Mouse (Mus musculus) forebrain, embryonic 13.5 days (tissue): ENCODE measurements around the gene Poc5. TPM values are rescaled to one million over a fixed set of nuclear protein-coding genes. Genes with fewer than 3 reads are reported as not detected.

Source experiments
- ATAC-seq: fragments of 200-750 bp; cut with Nextera tagmentation; 2 replicates; pipeline ENCODE4 v1.8.0; 2017
- H3K27ac ChIP-seq: fragments of 300-500 bp; sonication (generic); 2 replicates; pipeline ENCODE4 v1.5.1; 2015; ENCODE audit warnings: inconsistent platforms, mild to moderate bottlenecking, moderate library complexity
- H3K27me3 ChIP-seq: fragments of 300-500 bp; sonication (generic); 2 replicates; pipeline ENCODE4 v1.6.1; 2015; ENCODE audit warnings: mild to moderate bottlenecking, inconsistent platforms
- H3K36me3 ChIP-seq: fragments of 300-500 bp; sonication (generic); 2 replicates; pipeline ENCODE4 v1.6.1; 2015; ENCODE audit warnings: mild to moderate bottlenecking, inconsistent platforms; ENCODE audit not compliant: poor library complexity, severe bottlenecking
- H3K4me1 ChIP-seq: fragments of 300-500 bp; sonication (generic); 2 replicates; pipeline ENCODE4 v1.6.1; 2015; ENCODE audit warnings: inconsistent platforms
- H3K4me2 ChIP-seq: fragments of 300-500 bp; sonication (generic); 2 replicates; pipeline ENCODE4 v1.6.1; 2015; ENCODE audit warnings: inconsistent platforms, mild to moderate bottlenecking, moderate library complexity
- H3K4me3 ChIP-seq: fragments of 300-500 bp; sonication (generic); 2 replicates; pipeline ENCODE4 v1.5.1; 2015; ENCODE audit warnings: mild to moderate bottlenecking, inconsistent platforms
- H3K9ac ChIP-seq: fragments of 300-500 bp; sonication (generic); 2 replicates; pipeline ENCODE4 v1.6.1; 2015; ENCODE audit warnings: mild to moderate bottlenecking, inconsistent platforms
- H3K9me3 ChIP-seq: fragments of 300-500 bp; sonication (generic); replicated peaks from 2 replicates; pipeline ENCODE4 v1.6.1; 2016; ENCODE audit warnings: inconsistent platforms
- WGBS: fragments of 180-500 bp; shearing (Covaris S2); methylation state at CpG from one replicate; pipeline ENCODE4 v1.1.7; 2015; 5-methylcytosine and 5-hydroxymethylcytosine counted together
- polyA plus RNA-seq: library from polyadenylated mRNA; unstranded; fragments of >200 nt; fragmentation: Nextera tagmentation; extraction: Ambion mirVana; gene quantifications from 2 replicates; pipeline ENCODE4 v1.2.1, GENCODE M21; 2015

Gene Poc5
- polyA plus RNA-seq: 26.7 and 28.5 TPM in 2 replicates

DNA sequence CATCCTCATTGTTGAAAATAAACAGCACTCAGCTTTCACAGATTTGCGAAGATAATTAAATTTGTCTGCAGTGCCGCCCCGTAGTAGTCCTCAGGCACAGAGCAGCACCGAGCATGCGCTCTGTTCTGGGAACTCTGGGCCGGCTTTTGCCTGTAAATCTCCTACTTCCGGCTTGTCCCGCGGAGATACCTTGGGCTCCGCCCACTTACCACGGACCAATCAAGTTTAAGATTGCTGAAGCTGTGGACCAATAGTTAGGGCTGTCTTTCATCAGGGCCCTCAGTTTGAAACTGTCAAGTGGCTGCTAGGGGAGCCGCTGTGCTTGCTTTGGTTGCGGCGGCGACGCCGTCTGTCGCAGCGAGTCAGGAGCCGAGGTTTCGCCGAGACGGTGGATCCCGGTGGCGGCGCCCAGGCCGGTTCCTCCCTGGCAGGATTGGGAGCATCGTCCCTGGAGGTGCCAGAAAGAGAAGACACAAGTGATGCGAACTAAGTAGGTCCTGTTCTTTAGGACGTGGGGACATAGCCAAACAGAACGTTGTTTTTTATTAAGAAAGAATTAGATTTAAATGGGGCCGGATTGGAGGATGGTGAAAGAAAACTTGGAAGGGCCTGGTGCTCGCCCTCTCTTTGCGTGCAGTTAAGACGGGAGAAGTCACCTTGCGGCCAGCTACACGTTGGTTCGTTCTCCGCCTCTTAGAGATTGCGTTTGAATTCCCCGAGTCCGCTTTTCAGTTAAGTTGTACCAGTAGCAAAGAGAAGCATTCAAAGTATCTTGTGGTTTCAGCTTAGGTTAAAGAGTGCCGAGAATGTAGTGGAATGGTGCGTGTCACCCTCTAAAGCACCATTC, at the start of gene Poc5:
Gene Poc5, plus strand, starts transcription at position 253 of the 847 bp plus-strand sequence.
- peaks cover 30% of the 10 kb centered on the region for H3K36me3 ChIP-seq
- H3K4me1 ChIP-seq: peaks cover 15% of the 10 kb centered on the region
- no peaks in the 10 kb centered on the region for H3K27me3 ChIP-seq
- peak within 1 kb of the TSS; percentile 41; the same call in 1 of the 2 replicates for H3K27ac ChIP-seq
- no peaks in the 10 kb centered on the region for H3K9me3 ChIP-seq
- H3K4me2 ChIP-seq: peak within 1 kb of the TSS; percentile 83
- peak within 1 kb of the TSS; percentile 69 for H3K4me3 ChIP-seq
- peak; percentile 100 for ATAC-seq
- peak within 1 kb of the TSS; percentile 78 for H3K9ac ChIP-seq
- under 1% methylated on average over 44 of the region's 44 CpGs for WGBS

DNA sequence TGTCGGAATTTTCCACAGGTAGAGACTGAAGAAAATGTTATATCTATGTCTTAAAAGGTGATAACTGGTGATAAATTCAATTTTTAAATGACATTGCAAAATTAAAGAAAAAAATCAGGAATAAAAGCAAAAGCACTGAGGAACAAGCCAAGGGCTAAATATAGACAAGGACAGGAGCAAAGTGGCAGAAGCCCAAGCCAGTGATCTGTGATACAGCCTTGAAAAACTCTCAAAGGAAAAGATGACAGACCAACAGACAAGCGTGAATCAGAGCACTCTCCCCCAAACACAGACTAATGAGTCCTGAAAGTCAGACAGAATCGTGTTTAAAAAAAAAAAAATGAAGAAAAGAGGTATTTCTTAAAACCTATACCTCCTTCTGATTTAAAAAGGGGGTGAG, 46.6 kb upstream of the Poc5 start:
- H3K27me3 ChIP-seq: no peaks in the 10 kb centered on the region
- no peaks in the 10 kb centered on the region for H3K36me3 ChIP-seq
- no peak overlapping the region for H3K4me3 ChIP-seq
- WGBS: 79% methylated on average over 3 of the region's 3 CpGs
- H3K4me1 ChIP-seq: no peaks in the 10 kb centered on the region
- H3K27ac ChIP-seq: no peak overlapping the region
- no peak for ATAC-seq
- H3K9ac ChIP-seq: no peak overlapping the region
- H3K4me2 ChIP-seq: no peak overlapping the region
- H3K9me3 ChIP-seq: no peaks in the 10 kb centered on the region

DNA sequence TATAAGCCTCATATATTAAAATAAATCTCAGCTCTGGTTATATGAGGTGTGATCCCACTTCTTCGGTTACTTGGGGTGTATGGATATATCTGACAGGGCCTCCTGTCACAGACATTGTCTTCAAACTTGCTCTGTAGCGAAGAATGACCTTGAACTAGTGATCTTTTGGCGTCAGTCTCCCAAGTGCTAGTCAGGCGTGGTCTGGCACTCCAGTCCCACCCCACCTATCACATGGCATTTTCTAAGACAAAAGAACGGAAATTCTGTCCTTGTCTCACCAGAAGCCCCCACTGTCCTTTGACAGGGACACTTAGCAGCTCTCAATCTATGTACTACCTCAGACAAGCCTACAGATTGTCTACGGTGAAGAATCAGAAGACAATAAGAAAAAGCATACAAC, 43.3 kb upstream of the Poc5 start:
- Histone ChIP-seq H3K9ac (no peak overlapping the region), H3K4me1 (no peaks in the 10 kb centered on the region), H3K9me3 (no peaks in the 10 kb centered on the region), H3K27ac (no peak overlapping the region), H3K27me3 (no peaks in the 10 kb centered on the region), H3K36me3 (no peaks in the 10 kb centered on the region), H3K4me3 (no peak overlapping the region), H3K4me2 (no peak overlapping the region)
- no peak for ATAC-seq
- 86% methylated on average over 6 of the region's 6 CpGs for WGBS

DNA sequence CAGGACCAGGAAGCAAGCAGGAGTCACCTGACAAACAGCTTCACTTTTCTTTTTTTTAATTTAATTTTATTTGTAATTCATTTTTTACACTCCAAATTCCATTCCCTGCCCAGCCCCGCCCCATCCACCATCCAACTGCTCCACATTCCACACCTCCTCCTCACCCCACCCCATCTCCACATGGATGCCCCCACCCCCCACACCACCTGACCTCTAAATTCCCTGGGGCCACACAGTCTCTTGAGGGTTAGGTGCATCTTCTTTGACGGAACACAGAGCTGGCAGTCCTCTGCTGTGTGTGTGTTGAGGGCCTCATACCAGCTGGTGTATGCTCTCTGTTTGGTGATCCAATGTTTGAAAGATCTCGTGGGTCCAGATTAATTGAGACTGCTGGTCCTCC, 41.5 kb upstream of the Poc5 start:
- no peak overlapping the region for H3K4me2 ChIP-seq
- H3K36me3 ChIP-seq: no peaks in the 10 kb centered on the region
- H3K9me3 ChIP-seq: no peaks in the 10 kb centered on the region
- H3K4me1 ChIP-seq: no peaks in the 10 kb centered on the region
- no peak overlapping the region for H3K27ac ChIP-seq
- no peaks in the 10 kb centered on the region for H3K27me3 ChIP-seq
- no peak overlapping the region for H3K9ac ChIP-seq
- no peak overlapping the region for H3K4me3 ChIP-seq
- no peak for ATAC-seq
- 51% methylated on average over 3 of the region's 3 CpGs for WGBS

DNA sequence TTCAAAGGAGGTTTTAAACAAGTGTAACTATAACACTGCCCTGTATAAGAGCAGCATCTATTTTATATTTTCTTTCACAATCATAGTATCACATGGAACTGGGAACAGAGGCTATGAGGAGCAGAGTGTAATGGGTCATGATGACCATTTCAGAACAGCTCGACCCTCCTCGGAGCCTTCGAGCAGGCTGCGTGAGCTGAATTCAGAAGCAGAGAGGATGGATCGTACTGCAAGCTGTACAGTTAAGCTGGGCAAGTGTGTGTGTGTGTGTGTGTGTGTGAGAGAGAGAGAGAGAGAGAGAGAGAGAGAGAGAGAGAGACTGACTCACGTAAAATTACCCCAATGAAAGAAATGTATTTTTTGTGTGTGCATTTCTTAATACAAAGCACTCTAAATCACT, 37.9 kb upstream of the Poc5 start:
- H3K4me3 ChIP-seq: no peak overlapping the region
- H3K4me2 ChIP-seq: no peak overlapping the region
- no peak overlapping the region for H3K27ac ChIP-seq
- H3K36me3 ChIP-seq: no peaks in the 10 kb centered on the region
- no peaks in the 10 kb centered on the region for H3K27me3 ChIP-seq
- H3K4me1 ChIP-seq: no peaks in the 10 kb centered on the region
- no peak for ATAC-seq
- WGBS: 88% methylated on average over 6 of the region's 6 CpGs
- H3K9me3 ChIP-seq: no peaks in the 10 kb centered on the region
- no peak overlapping the region for H3K9ac ChIP-seq

DNA sequence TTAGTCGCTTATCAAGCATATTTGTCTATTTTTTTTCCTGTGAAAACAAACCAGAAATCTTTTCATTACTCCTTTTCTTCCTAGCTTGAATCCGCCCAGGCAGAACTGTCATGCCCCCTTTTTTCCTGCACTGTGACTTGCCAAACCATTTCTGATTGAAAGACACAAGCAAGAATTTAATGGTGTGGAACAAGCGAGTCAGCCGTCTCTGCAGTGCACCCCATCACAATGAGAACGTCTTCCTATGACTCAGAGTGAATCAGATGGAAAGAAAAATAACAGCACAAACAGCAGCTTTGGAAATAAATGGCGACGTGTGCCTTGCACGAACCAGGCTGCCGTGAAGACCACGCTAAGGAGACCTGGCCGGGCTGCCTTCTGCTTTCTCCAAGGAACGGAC, 36.8 kb upstream of the Poc5 start:
- H3K27me3 ChIP-seq: no peaks in the 10 kb centered on the region
- WGBS: 77% methylated on average over 12 of the region's 12 CpGs
- no peak overlapping the region for H3K27ac ChIP-seq
- H3K4me1 ChIP-seq: no peaks in the 10 kb centered on the region
- no peak overlapping the region for H3K9ac ChIP-seq
- H3K4me3 ChIP-seq: no peak overlapping the region
- no peaks in the 10 kb centered on the region for H3K9me3 ChIP-seq
- no peak overlapping the region for H3K4me2 ChIP-seq
- ATAC-seq: no peak
- no peaks in the 10 kb centered on the region for H3K36me3 ChIP-seq

DNA sequence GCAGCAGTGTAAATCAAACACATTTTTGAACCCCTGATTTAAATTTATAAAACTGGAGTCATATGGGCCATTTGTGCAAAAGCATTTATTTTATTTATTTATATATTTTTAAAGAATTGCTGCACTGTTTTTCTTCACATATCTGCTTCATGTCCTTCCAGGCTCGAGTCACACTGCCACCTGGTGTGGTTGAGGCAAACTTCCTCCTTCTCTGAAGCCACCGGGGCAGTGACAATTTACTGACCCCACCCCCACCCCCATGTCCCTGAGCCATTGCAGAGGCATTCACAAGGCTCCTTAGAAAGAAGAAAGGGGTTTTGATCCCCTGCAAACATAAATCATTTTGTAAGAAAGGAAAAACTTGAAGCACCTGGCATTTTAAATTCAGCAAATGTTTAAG, 12.6 kb upstream of the Poc5 start:
- no peak overlapping the region for H3K9ac ChIP-seq
- H3K36me3 ChIP-seq: no peaks in the 10 kb centered on the region
- 6% methylated on average over 2 of the region's 2 CpGs for WGBS
- H3K4me1 ChIP-seq: no peaks in the 10 kb centered on the region
- ATAC-seq: no peak
- no peaks in the 10 kb centered on the region for H3K9me3 ChIP-seq
- no peaks in the 10 kb centered on the region for H3K27me3 ChIP-seq
- H3K27ac ChIP-seq: no peak overlapping the region
- no peak overlapping the region for H3K4me2 ChIP-seq
- no peak overlapping the region for H3K4me3 ChIP-seq

DNA sequence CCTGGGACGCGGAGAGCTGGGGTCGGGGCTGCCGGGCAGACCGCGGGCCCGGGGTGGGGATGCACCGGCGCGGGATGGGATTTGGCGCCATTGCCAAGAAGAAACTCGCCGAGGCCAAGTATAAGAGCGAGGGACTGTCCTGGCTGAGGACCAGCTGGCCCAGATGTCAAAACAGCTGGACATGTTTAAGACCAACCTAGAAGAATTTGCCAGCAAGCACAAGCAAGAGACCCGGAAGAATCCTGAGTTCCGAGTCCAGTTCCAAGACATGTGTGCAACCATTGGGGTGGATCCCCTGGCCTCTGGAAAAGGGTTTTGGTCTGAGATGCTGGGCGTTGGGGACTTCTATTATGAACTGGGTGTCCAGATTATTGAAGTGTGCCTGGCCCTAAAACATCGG, 11.2 kb upstream of the Poc5 start:
- Histone ChIP-seq H3K9ac (no peak overlapping the region), H3K4me2 (no peak overlapping the region), H3K27ac (no peak overlapping the region), H3K4me1 (no peaks in the 10 kb centered on the region), H3K9me3 (no peaks in the 10 kb centered on the region), H3K4me3 (no peak overlapping the region), H3K27me3 (no peaks in the 10 kb centered on the region), H3K36me3 (no peaks in the 10 kb centered on the region)
- no peak for ATAC-seq
- 94% methylated on average over 18 of the region's 18 CpGs for WGBS

DNA sequence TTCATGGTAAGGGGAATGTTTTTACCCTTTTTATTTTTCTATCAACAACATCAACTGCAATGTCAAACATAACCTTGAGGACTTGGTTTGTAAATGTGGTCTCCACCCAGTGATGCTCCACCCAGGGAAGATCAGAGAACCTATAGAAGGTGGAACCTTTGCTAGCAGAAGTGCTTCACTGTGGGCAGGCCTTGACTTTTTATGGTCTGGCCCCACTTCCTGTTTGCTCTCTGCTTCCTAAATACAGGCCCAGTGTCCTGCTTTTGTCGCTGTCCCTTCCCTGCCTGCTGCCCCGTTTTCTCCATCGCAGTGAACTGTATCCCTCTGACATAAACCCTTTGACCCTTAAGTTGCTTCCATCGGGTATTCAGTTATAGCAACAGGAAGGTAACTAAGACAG, 10.2 kb upstream of the Poc5 start:
- Histone ChIP-seq H3K27me3 (no peaks in the 10 kb centered on the region), H3K9ac (no peak overlapping the region), H3K27ac (no peak overlapping the region), H3K4me1 (no peaks in the 10 kb centered on the region), H3K4me2 (no peak overlapping the region), H3K9me3 (no peaks in the 10 kb centered on the region), H3K4me3 (no peak overlapping the region), H3K36me3 (no peaks in the 10 kb centered on the region)
- WGBS: 92% methylated on average over 4 of the region's 4 CpGs
- no peak for ATAC-seq

DNA sequence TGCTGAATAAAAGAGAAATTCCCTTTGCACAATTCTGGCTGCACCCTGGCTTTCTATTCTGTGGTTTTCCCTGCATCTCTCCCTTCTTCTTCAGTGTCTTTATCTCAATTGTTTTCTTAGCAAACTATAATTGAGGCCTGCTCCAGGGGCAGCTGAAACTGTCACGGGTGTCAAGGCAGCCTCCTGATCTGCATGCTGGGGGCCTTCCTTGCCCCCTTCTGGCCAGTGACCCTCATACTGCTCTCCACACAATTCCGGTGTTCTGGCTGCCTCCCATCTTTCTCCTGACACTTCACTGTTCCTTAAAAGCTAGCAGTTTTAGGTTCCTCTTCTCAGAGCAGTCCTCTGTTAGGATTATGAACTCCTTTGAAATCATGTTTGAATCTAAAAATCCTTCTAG, 1.2 kb downstream of the Poc5 start:
- Histone ChIP-seq H3K27me3 (no peaks in the 10 kb centered on the region), H3K4me1 (peaks cover 15% of the 10 kb centered on the region), H3K9me3 (no peaks in the 10 kb centered on the region), H3K27ac (no peak overlapping the region), H3K36me3 (peaks cover 40% of the 10 kb centered on the region), H3K4me3 (peak overlapping the region; percentile 69), H3K9ac (peak overlapping the region; percentile 78), H3K4me2 (peak overlapping the region; percentile 83)
- ATAC-seq: no peak
- 16% methylated on average over 2 of the region's 2 CpGs for WGBS

DNA sequence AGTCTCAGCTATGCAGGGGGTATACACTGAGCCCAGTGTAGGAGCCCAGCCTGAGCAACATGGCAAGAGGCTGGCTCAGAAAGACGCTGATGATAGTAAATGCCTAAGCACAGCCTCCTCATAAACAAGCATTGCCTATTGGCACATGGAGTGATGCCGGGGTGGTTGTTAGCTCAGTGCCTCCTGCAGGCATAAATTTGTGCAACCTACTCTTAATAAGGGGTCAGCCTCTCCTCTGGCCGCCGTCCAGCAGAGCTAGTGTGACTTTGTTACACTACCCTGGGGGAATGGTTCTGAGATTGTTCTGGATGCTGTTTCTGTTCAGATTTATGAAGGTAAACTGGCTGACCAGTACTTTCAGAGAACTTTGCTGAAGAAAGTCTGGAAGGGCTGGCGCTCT, 13.2 kb downstream of the Poc5 start:
- H3K4me3 ChIP-seq: no peak overlapping the region
- no peaks in the 10 kb centered on the region for H3K9me3 ChIP-seq
- no peak overlapping the region for H3K27ac ChIP-seq
- H3K36me3 ChIP-seq: peaks cover 91% of the 10 kb centered on the region
- ATAC-seq: no peak
- H3K9ac ChIP-seq: no peak overlapping the region
- no peak overlapping the region for H3K4me2 ChIP-seq
- H3K4me1 ChIP-seq: no peaks in the 10 kb centered on the region
- WGBS: 91% methylated on average over 5 of the region's 5 CpGs
- no peaks in the 10 kb centered on the region for H3K27me3 ChIP-seq

DNA sequence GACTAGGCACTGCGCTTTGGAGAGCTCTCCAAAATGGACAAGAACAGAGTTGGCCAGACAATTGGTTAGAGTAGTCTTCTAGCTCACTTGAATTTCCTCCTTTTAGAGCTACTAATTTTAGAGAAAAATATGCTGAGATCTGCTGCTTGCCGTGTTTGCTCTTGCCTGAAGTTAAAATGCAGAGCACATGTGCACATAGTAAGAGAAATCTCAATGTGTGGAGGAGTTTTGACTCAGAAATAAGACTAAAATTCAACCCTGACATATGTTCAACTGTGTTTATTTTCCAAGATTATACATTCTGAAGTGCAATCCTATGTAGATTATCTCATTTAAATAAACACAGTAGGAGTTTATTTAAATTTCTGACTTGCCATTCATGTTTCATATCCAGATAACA, 17.4 kb downstream of the Poc5 start:
- Histone ChIP-seq H3K9me3 (no peaks in the 10 kb centered on the region), H3K4me3 (no peak overlapping the region), H3K4me1 (0 out of 2 replicates have a peak, but pooled peaks cover 5% of the 10 kb centered on the region), H3K27me3 (no peaks in the 10 kb centered on the region), H3K9ac (no peak overlapping the region), H3K36me3 (peaks cover 73% of the 10 kb centered on the region), H3K4me2 (no peak overlapping the region), H3K27ac (no peak overlapping the region)
- ATAC-seq: no peak
- WGBS: 94% methylated on average over 2 of the region's 2 CpGs

DNA sequence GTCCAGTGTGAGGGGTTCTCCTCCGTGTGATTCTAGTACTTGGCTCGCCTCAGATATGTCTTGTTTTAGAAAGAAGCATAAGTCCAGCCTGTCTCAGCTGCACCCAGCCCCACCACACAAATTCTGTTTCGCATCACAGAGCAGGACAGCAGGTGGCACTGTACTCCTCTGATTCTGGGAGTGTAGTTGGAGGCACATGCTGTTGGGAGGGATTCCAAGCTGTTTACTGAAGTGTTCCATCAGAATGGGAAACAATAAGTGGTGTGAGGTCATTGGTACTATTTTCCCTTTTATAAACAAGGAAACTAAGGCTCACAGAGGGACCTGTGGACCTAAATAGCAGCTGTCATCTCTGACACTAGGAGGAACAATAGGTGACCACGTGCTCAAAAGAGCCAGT, 18.9 kb downstream of the Poc5 start:
- no peak overlapping the region for H3K27ac ChIP-seq
- no peaks in the 10 kb centered on the region for H3K27me3 ChIP-seq
- no peak overlapping the region for H3K4me2 ChIP-seq
- 0 out of 2 replicates have a peak, but pooled peaks cover 5% of the 10 kb centered on the region for H3K4me1 ChIP-seq
- 56% methylated on average over 4 of the region's 4 CpGs for WGBS
- peaks cover 73% of the 10 kb centered on the region for H3K36me3 ChIP-seq
- no peak overlapping the region for H3K4me3 ChIP-seq
- no peak overlapping the region for H3K9ac ChIP-seq
- H3K9me3 ChIP-seq: no peaks in the 10 kb centered on the region
- peak; percentile 86 for ATAC-seq
